In genomic region chr10:80302471-80302881, GRCm38 (mm10) we compare ENCODE assay signal across 9 mouse cellular contexts. TPM values are rescaled to one million over a fixed set of nuclear protein-coding genes. Genes with fewer than 3 reads are reported as not detected.
DNase-seq lines count a peak whose midpoint lies in the region; ATAC-seq and TF ChIP-seq lines count a peak whose summit lies in the region.
"Had no signal": no experiment of that assay in that cellular context is flagged by ENCODE, and none has a peak within 500 bp of the region (broad histone marks: within the 10 kb centered on the region; RNA-seq: fewer than 3 reads in every experiment).

No protein-coding gene starts in this region.

- H3K9ac ChIP-seq in heart, adult 2 months (ENCODE audit: low read depth, low read length): no peak overlapping the region
- peak overlapping the region; percentile 27 for H3K9ac ChIP-seq in intestine, embryonic 16.5 days (ENCODE audit: low read depth, low read length)
- H3K9ac ChIP-seq in liver, embryonic 13.5 days: no peak overlapping the region
- peak overlapping the region; percentile 94 for H3K9ac ChIP-seq in neural tube, embryonic 11.5 days (ENCODE audit: low read length)
- H3K9ac ChIP-seq: limb, embryonic 15.5 days had no signal

- H3K27ac ChIP-seq in heart, adult 2 months: peak overlapping the region; percentile 54
- peak overlapping the region; percentile 13; the same call in 1 of the 2 replicates for H3K27ac ChIP-seq in intestine, embryonic 16.5 days (ENCODE audit: low read length)
- no peak overlapping the region; the same call in 1 of the 2 replicates for H3K27ac ChIP-seq in liver, embryonic 13.5 days
- no peak overlapping the region for H3K27ac ChIP-seq in neural tube, embryonic 11.5 days (ENCODE audit: low read depth, low read length)
- H3K27ac ChIP-seq: limb, embryonic 15.5 days had no signal

- DNase-seq in layer of hippocampus, adult 11-12 months (ENCODE audit: low spot score): peak; percentile 66
- DNase-seq in layer of hippocampus, postnatal 36 days: no peak
- DNase-seq in embryo, embryonic 9.5 days (ENCODE audit: extremely low spot score): peak; percentile 82
- peak; percentile 88 for DNase-seq in heart, adult 2 months
- no peak for DNase-seq in liver, embryonic 13.5 days
- DNase-seq in neural tube, embryonic 11.5 days (ENCODE audit: low spot score): peak; percentile 16
- no peak for DNase-seq in thymus, postnatal 0 days (ENCODE audit: low spot score)

- TF ChIP-seq CTCF in heart, adult 2 months (IDR thresholded peaks at IDR 0.05): 0 out of 2 replicates have a peak, but pooled peaks have one; percentile 12

- intact Hi-C loops in heart, adult 2 months (cut with DNase I): no loop called here

- H3K79me2 ChIP-seq in heart, adult 2 months (replicated peaks; ENCODE audit: control insufficient read depth, insufficient read depth, low read length): no peaks in the 10 kb centered on the region

- ATAC-seq in intestine, embryonic 16.5 days: peak; percentile 67
- ATAC-seq in liver, embryonic 13.5 days (ENCODE audit: low read depth): peak; percentile 38; the same call in 1 of the 2 replicates
- no peak for ATAC-seq in neural tube, embryonic 11.5 days (ENCODE audit: insufficient read depth, low FRiP score, low TSS enrichment)

- H3K36me3 ChIP-seq in heart, adult 2 months (ENCODE audit: control insufficient read depth, insufficient read depth, low read length): no peaks in the 10 kb centered on the region
- no peaks in the 10 kb centered on the region for H3K36me3 ChIP-seq in intestine, embryonic 16.5 days (ENCODE audit: control insufficient read depth, insufficient read depth, low read length)
- no peaks in the 10 kb centered on the region for H3K36me3 ChIP-seq in liver, embryonic 13.5 days
- peaks cover 15% of the 10 kb centered on the region for H3K36me3 ChIP-seq in neural tube, embryonic 11.5 days (ENCODE audit: control insufficient read depth, insufficient read depth, low read length)

- TF ChIP-seq EP300 in heart, adult 2 months (IDR thresholded peaks at IDR 0.05; ENCODE audit: insufficient read depth, low read depth, low read length): no peak

- WGBS in heart, adult 2 months: 24% methylated on average over 9 of the region's 9 CpGs
- 13% methylated on average over 9 of the region's 9 CpGs for WGBS in intestine, embryonic 16.5 days
- 25% methylated on average over 9 of the region's 9 CpGs for WGBS in liver, embryonic 13.5 days (ENCODE audit: insufficient replicate concordance)
- 12% methylated on average over 9 of the region's 9 CpGs for WGBS in neural tube, embryonic 11.5 days

- no peak overlapping the region for H3K4me2 ChIP-seq in intestine, embryonic 16.5 days (ENCODE audit: low read depth, low read length)
- no peak overlapping the region for H3K4me2 ChIP-seq in liver, embryonic 13.5 days
- peak overlapping the region; percentile 73 for H3K4me2 ChIP-seq in neural tube, embryonic 11.5 days (ENCODE audit: low read depth)
- H3K4me2 ChIP-seq: limb, embryonic 15.5 days had no signal

- H3K4me1 ChIP-seq in heart, adult 2 months (ENCODE audit: control insufficient read depth, insufficient read depth, low read length): peaks cover 5% of the 10 kb centered on the region
- H3K4me1 ChIP-seq in intestine, embryonic 16.5 days (ENCODE audit: control insufficient read depth, insufficient read depth, low read length): peaks cover 7% of the 10 kb centered on the region
- peaks cover 23% of the 10 kb centered on the region for H3K4me1 ChIP-seq in liver, embryonic 13.5 days (replicated peaks)
- H3K4me1 ChIP-seq in neural tube, embryonic 11.5 days (ENCODE audit: control insufficient read depth, insufficient read depth, low read length): peaks cover 16% of the 10 kb centered on the region

- 0 out of 2 replicates have a peak, but pooled peaks have one; percentile 18 for TF ChIP-seq POLR2A in heart, adult 2 months (IDR thresholded peaks at IDR 0.05; ENCODE audit: insufficient read depth, low read depth, low read length)

- no peaks in the 10 kb centered on the region for H3K9me3 ChIP-seq in intestine, embryonic 16.5 days (ENCODE audit: control insufficient read depth, low read length)
- no peaks in the 10 kb centered on the region for H3K9me3 ChIP-seq in liver, embryonic 13.5 days (replicated peaks)
- no peaks in the 10 kb centered on the region for H3K9me3 ChIP-seq in neural tube, embryonic 11.5 days (ENCODE audit: control insufficient read depth, low read length)
- H3K9me3 ChIP-seq: limb, embryonic 15.5 days had no signal

- no peak overlapping the region for H3K4me3 ChIP-seq in heart, adult 2 months
- H3K4me3 ChIP-seq in intestine, embryonic 16.5 days (ENCODE audit: low read length): no peak overlapping the region
- H3K4me3 ChIP-seq in liver, embryonic 13.5 days (replicated peaks): no peak overlapping the region
- H3K4me3 ChIP-seq in neural tube, embryonic 11.5 days (ENCODE audit: low read depth, low read length): peak overlapping the region; percentile 61
- H3K4me3 ChIP-seq: limb, embryonic 15.5 days had no signal

- peaks cover 3% of the 10 kb centered on the region; the same call in 1 of the 2 replicates for H3K27me3 ChIP-seq in heart, adult 2 months (ENCODE audit: control insufficient read depth, insufficient read depth, low read length)
- peaks cover 55% of the 10 kb centered on the region for H3K27me3 ChIP-seq in intestine, embryonic 16.5 days (replicated peaks; ENCODE audit: control insufficient read depth, insufficient read depth, low read length)
- H3K27me3 ChIP-seq in liver, embryonic 13.5 days: peaks cover 99% of the 10 kb centered on the region
- H3K27me3 ChIP-seq in neural tube, embryonic 11.5 days (ENCODE audit: control insufficient read depth, insufficient read depth, low read length): peaks cover 20% of the 10 kb centered on the region

RNA-seq across cellular contexts. Expression of gene Apc2, which starts 6.7 kb away (rescaled TPM):
- 10 to 100 TPM; 98.3 to 98.4 TPM for total RNA-seq in layer of hippocampus, postnatal 36 days (2021)
- total RNA-seq in heart, adult 2 months (2021): 1 to 10 TPM; 2.3 to 2.6 TPM
- polyA plus RNA-seq in heart, adult 2 months (2012; rRNA removed): 2.4 and 2.7 TPM in 2 replicates
- 2.4 and 3.1 TPM in 2 replicates for polyA plus RNA-seq in intestine, embryonic 16.5 days (2015; fragmentation: Nextera tagmentation; extraction: Ambion mirVana)
- 0.13 and 0.24 TPM in 2 replicates for polyA plus RNA-seq in liver, embryonic 13.5 days (2015; fragmentation: Nextera tagmentation; extraction: Ambion mirVana)
- 81.4 and 81.7 TPM in 2 replicates for polyA plus RNA-seq in neural tube, embryonic 11.5 days (2014; fragmentation: Nextera tagmentation; extraction: Ambion mirVana)
- 0.10 and 0.24 TPM in 2 replicates for polyA plus RNA-seq in thymus, postnatal 0 days (2015; fragmentation: Nextera tagmentation; extraction: Ambion mirVana)

RNA-seq across cellular contexts. Expression of gene Rps15, which starts 10.2 kb away (rescaled TPM):
- total RNA-seq in layer of hippocampus, postnatal 36 days (2021): 100 to 1,000 TPM; 755 to 823 TPM
- 100 to 1,000 TPM; 748 to 861 TPM for total RNA-seq in heart, adult 2 months (2021)
- 880 and 1,041 TPM in 2 replicates for polyA plus RNA-seq in heart, adult 2 months (2012; rRNA removed)
- polyA plus RNA-seq in intestine, embryonic 16.5 days (2015; fragmentation: Nextera tagmentation; extraction: Ambion mirVana): 894 and 922 TPM in 2 replicates
- polyA plus RNA-seq in liver, embryonic 13.5 days (2015; fragmentation: Nextera tagmentation; extraction: Ambion mirVana): 792 and 836 TPM in 2 replicates
- polyA plus RNA-seq in neural tube, embryonic 11.5 days (2014; fragmentation: Nextera tagmentation; extraction: Ambion mirVana): 857 and 860 TPM in 2 replicates
- polyA plus RNA-seq in thymus, postnatal 0 days (2015; fragmentation: Nextera tagmentation; extraction: Ambion mirVana): 1,158 and 1,206 TPM in 2 replicates

RNA-seq across cellular contexts. Expression of gene 2310011J03Rik, which starts 17.9 kb away (rescaled TPM):
- total RNA-seq in layer of hippocampus, postnatal 36 days (2021): 10 to 100 TPM; 22.4 to 23.0 TPM
- 10 to 100 TPM; 13.3 to 14.5 TPM for total RNA-seq in heart, adult 2 months (2021)
- polyA plus RNA-seq in heart, adult 2 months (2012; rRNA removed): 27.3 and 28.9 TPM in 2 replicates
- 60.4 and 64.3 TPM in 2 replicates for polyA plus RNA-seq in intestine, embryonic 16.5 days (2015; fragmentation: Nextera tagmentation; extraction: Ambion mirVana)
- 42.3 and 43.7 TPM in 2 replicates for polyA plus RNA-seq in liver, embryonic 13.5 days (2015; fragmentation: Nextera tagmentation; extraction: Ambion mirVana)
- 37.3 and 40.5 TPM in 2 replicates for polyA plus RNA-seq in neural tube, embryonic 11.5 days (2014; fragmentation: Nextera tagmentation; extraction: Ambion mirVana)
- 72.7 and 81.1 TPM in 2 replicates for polyA plus RNA-seq in thymus, postnatal 0 days (2015; fragmentation: Nextera tagmentation; extraction: Ambion mirVana)

RNA-seq across cellular contexts. Expression of gene Pcsk4, which starts 26.8 kb away (rescaled TPM):
- total RNA-seq in layer of hippocampus, postnatal 36 days (2021): 1 to 10 TPM; 2.2 to 2.6 TPM
- total RNA-seq in heart, adult 2 months (2021): 1 to 10 TPM; 1.4 to 1.8 TPM
- polyA plus RNA-seq in heart, adult 2 months (2012; rRNA removed): 4.5 and 4.9 TPM in 2 replicates
- polyA plus RNA-seq in intestine, embryonic 16.5 days (2015; fragmentation: Nextera tagmentation; extraction: Ambion mirVana): 10.8 and 12.9 TPM in 2 replicates
- polyA plus RNA-seq in liver, embryonic 13.5 days (2015; fragmentation: Nextera tagmentation; extraction: Ambion mirVana): 5.3 TPM in 2 replicates
- 2.0 and 2.4 TPM in 2 replicates for polyA plus RNA-seq in neural tube, embryonic 11.5 days (2014; fragmentation: Nextera tagmentation; extraction: Ambion mirVana)
- polyA plus RNA-seq in thymus, postnatal 0 days (2015; fragmentation: Nextera tagmentation; extraction: Ambion mirVana): 4.4 and 4.6 TPM in 2 replicates

RNA-seq across cellular contexts. Expression of gene Reep6, which starts 27.3 kb away (rescaled TPM):
- total RNA-seq in layer of hippocampus, postnatal 36 days (2021): 10 to 100 TPM in 1 of 2 experiments, 1 to 10 TPM in 1; 8.6 to 10.3 TPM
- total RNA-seq in heart, adult 2 months (2021): 1 to 10 TPM; 2.8 to 3.6 TPM
- 2.9 and 4.1 TPM in 2 replicates for polyA plus RNA-seq in heart, adult 2 months (2012; rRNA removed)
- 255 and 314 TPM in 2 replicates for polyA plus RNA-seq in intestine, embryonic 16.5 days (2015; fragmentation: Nextera tagmentation; extraction: Ambion mirVana)
- 50.9 and 65.0 TPM in 2 replicates for polyA plus RNA-seq in liver, embryonic 13.5 days (2015; fragmentation: Nextera tagmentation; extraction: Ambion mirVana)
- polyA plus RNA-seq in neural tube, embryonic 11.5 days (2014; fragmentation: Nextera tagmentation; extraction: Ambion mirVana): 4.2 and 5.5 TPM in 2 replicates
- 0.26 and 0.30 TPM in 2 replicates for polyA plus RNA-seq in thymus, postnatal 0 days (2015; fragmentation: Nextera tagmentation; extraction: Ambion mirVana)

Comparison
In these comparisons a context has a peak if more than half of its experiments do, and no peak if none do; other contexts are left out.
1. DNase-seq: peak in layer of hippocampus, adult 11-12 months (single experiment), embryo, embryonic 9.5 days (single experiment), heart, adult 2 months (2 of 2) and neural tube, embryonic 11.5 days (single experiment); none in layer of hippocampus, postnatal 36 days (0 of 2), liver, embryonic 13.5 days (single experiment) and thymus, postnatal 0 days (single experiment).
2. H3K27ac ChIP-seq: peak in heart, adult 2 months (single experiment) and intestine, embryonic 16.5 days (single experiment); none in liver, embryonic 13.5 days (single experiment) and neural tube, embryonic 11.5 days (single experiment).
3. H3K9ac ChIP-seq: peak in intestine, embryonic 16.5 days (single experiment) and neural tube, embryonic 11.5 days (single experiment); none in heart, adult 2 months (single experiment) and liver, embryonic 13.5 days (single experiment).
4. RNA of gene Apc2, which starts 6.7 kb away (polyA plus RNA-seq): 81.4 to 81.7 TPM in neural tube, embryonic 11.5 days; 2.4 to 3.1 TPM in intestine, embryonic 16.5 days, 2.4 to 2.7 TPM in heart, adult 2 months, 0.13 to 0.24 TPM in liver, embryonic 13.5 days and 0.10 to 0.24 TPM in thymus, postnatal 0 days; every median in the first group is over 10 times any median in the second.